Mouse (Mus musculus) lung, embryonic 14.5 days (tissue): ENCODE measurements at regions not wholly inside any gene's neighbourhood (a gene's known extent, or its start where the extent isn't known, plus 50 kb on each side); places are given as distances from the start of the nearest gene placed in this dataset.

Experiments used
- ATAC-seq: fragments of 200-750 bp; cut with Nextera tagmentation; 2 replicates; pipeline ENCODE4 v1.8.0; 2017; ENCODE audit warnings: mild to moderate bottlenecking, moderate TSS enrichment, moderate library complexity; ENCODE audit not compliant: insufficient read depth
- DNase-seq: peaks from one replicate; pipeline ENCODE4 v3.0.0-alpha.2; 2015
- H3K27ac ChIP-seq: fragments of 300-500 bp; sonication (generic); 2 replicates; pipeline ENCODE4 v1.5.1; 2014; ENCODE audit warnings: low read depth, mild to moderate bottlenecking, moderate library complexity
- H3K27me3 ChIP-seq: fragments of 300-500 bp; sonication (generic); 2 replicates; pipeline ENCODE4 v1.6.1; 2014; ENCODE audit warnings: low read length, control low read depth; ENCODE audit not compliant: insufficient read depth
- H3K36me3 ChIP-seq: fragments of 300-500 bp; sonication (generic); 2 replicates; pipeline ENCODE4 v1.6.1; 2014; ENCODE audit warnings: control low read depth; ENCODE audit not compliant: insufficient read depth
- H3K4me1 ChIP-seq: fragments of 300-500 bp; sonication (generic); 2 replicates; pipeline ENCODE4 v1.6.1; 2014; ENCODE audit warnings: antibody characterized with exemption, control low read depth; ENCODE audit not compliant: insufficient read depth
- H3K4me2 ChIP-seq: fragments of 300-500 bp; sonication (generic); 2 replicates; pipeline ENCODE4 v1.6.1; 2014; ENCODE audit warnings: mild to moderate bottlenecking
- H3K4me3 ChIP-seq: fragments of 300-500 bp; sonication (generic); 2 replicates; pipeline ENCODE4 v1.5.1; 2014; ENCODE audit warnings: low read depth, low read length
- H3K9ac ChIP-seq: fragments of 300-500 bp; sonication (generic); 2 replicates; pipeline ENCODE4 v1.6.1; 2014
- H3K9me3 ChIP-seq: fragments of 300-500 bp; sonication (generic); 2 replicates; pipeline ENCODE4 v1.6.1; 2016; ENCODE audit warnings: low read depth, low read length, control low read depth
- CTCF ChIP-seq: IDR thresholded peaks from 2 replicates; pipeline ENCODE4 v1.5.1; 2016; ENCODE audit warnings: antibody characterized with exemption, low read depth
- WGBS: fragments of 180-500 bp; shearing (Covaris S2); extraction: QIAGEN DNeasy Blood & Tissue Kit; methylation state at CpG from one replicate; pipeline ENCODE4 v1.1.7; 2014; 5-methylcytosine and 5-hydroxymethylcytosine counted together

GRCm38 (mm10) chr16:8997250-8997649, 167.3 kb downstream of the 1810013L24Rik start:
- Histone ChIP-seq H3K9me3 (no peaks in the 10 kb centered on the region), H3K36me3 (no peaks in the 10 kb centered on the region), H3K27me3 (no peaks in the 10 kb centered on the region), H3K27ac (no peak overlapping the region), H3K4me1 (no peaks in the 10 kb centered on the region), H3K9ac (no peak overlapping the region), H3K4me3 (no peak overlapping the region), H3K4me2 (no peak overlapping the region)
- 71% methylated on average over 5 of the region's 5 CpGs for WGBS
- no peak for TF ChIP-seq CTCF
- DNase-seq, result no peak
- ATAC-seq, result no peak

GRCm38 (mm10) chr16:9004012-9004411, 174.1 kb downstream of the 1810013L24Rik start:
- Histone ChIP-seq H3K36me3 (no peaks in the 10 kb centered on the region), H3K4me3 (no peak overlapping the region), H3K4me2 (no peak overlapping the region), H3K27me3 (no peaks in the 10 kb centered on the region), H3K9me3 (no peaks in the 10 kb centered on the region), H3K4me1 (no peaks in the 10 kb centered on the region), H3K9ac (no peak overlapping the region), H3K27ac (no peak overlapping the region)
- peak; percentile 60 for DNase-seq
- 35% methylated on average over 6 of the region's 6 CpGs for WGBS
- no peak for TF ChIP-seq CTCF
- ATAC-seq, result peak; percentile 58; the same call in 1 of the 2 replicates

- WGBS, result 30% methylated on average over 5 of the region's 5 CpGs
- H3K4me2 ChIP-seq, result no peak overlapping the region
- ATAC-seq, result no peak
These were observed 176.0 kb downstream of the 1810013L24Rik start for GRCm38 (mm10) chr16:9005933-9006332.

GRCm38 (mm10) chr16:9009361-9010083, 179.6 kb downstream of the 1810013L24Rik start:
- H3K9me3 ChIP-seq, result no peaks in the 10 kb centered on the region
- H3K4me3 ChIP-seq, result no peak overlapping the region
- TF ChIP-seq CTCF, result peak; percentile 96
- no peak overlapping the region for H3K4me2 ChIP-seq
- no peaks in the 10 kb centered on the region for H3K27me3 ChIP-seq
- DNase-seq (peak; percentile 92), ATAC-seq (peak; percentile 88)
- no peaks in the 10 kb centered on the region for H3K4me1 ChIP-seq
- no peaks in the 10 kb centered on the region for H3K36me3 ChIP-seq
- no peak overlapping the region for H3K27ac ChIP-seq
- 16% methylated on average over 19 of the region's 19 CpGs for whole genome bisulfite sequencing
- no peak overlapping the region for H3K9ac ChIP-seq

More at GRCm38 (mm10) chr16:9005933-9006332, 176.0 kb downstream of the 1810013L24Rik start:
- no peaks in the 10 kb centered on the region for H3K27me3 ChIP-seq
- H3K9me3 ChIP-seq, result no peaks in the 10 kb centered on the region
- H3K4me3 ChIP-seq, result no peak overlapping the region
- H3K9ac ChIP-seq, result no peak overlapping the region
- H3K27ac ChIP-seq, result no peak overlapping the region
- no peaks in the 10 kb centered on the region for H3K36me3 ChIP-seq
- DNase-seq, result no peak
- no peaks in the 10 kb centered on the region for H3K4me1 ChIP-seq
- peak; percentile 39; the same call in 1 of the 2 replicates for TF ChIP-seq CTCF

GRCm38 (mm10) chr16:9011077-9011476, 181.2 kb downstream of the 1810013L24Rik start:
- H3K36me3 ChIP-seq, result no peaks in the 10 kb centered on the region
- no peak overlapping the region for H3K4me3 ChIP-seq
- no peak overlapping the region for H3K9ac ChIP-seq
- H3K27me3 ChIP-seq, result no peaks in the 10 kb centered on the region
- H3K9me3 ChIP-seq, result no peaks in the 10 kb centered on the region
- DNase-seq (no peak), ATAC-seq (no peak)
- H3K4me2 ChIP-seq, result no peak overlapping the region
- TF ChIP-seq CTCF, result no peak
- H3K4me1 ChIP-seq, result no peaks in the 10 kb centered on the region
- 55% methylated on average over 1 of the region's 1 CpGs for WGBS
- H3K27ac ChIP-seq, result no peak overlapping the region

- Histone ChIP-seq H3K4me3 (no peak overlapping the region), H3K4me1 (no peaks in the 10 kb centered on the region), H3K36me3 (no peaks in the 10 kb centered on the region), H3K27me3 (no peaks in the 10 kb centered on the region), H3K27ac (no peak overlapping the region), H3K4me2 (no peak overlapping the region), H3K9me3 (no peaks in the 10 kb centered on the region), H3K9ac (no peak overlapping the region)
- ATAC-seq, result no peak
- WGBS, result 65% methylated on average over 4 of the region's 4 CpGs
- TF ChIP-seq CTCF, result no peak
- no peak for DNase-seq
These were observed 181.8 kb downstream of the 1810013L24Rik start for GRCm38 (mm10) chr16:9011691-9012090.

- Histone ChIP-seq H3K9ac (no peak overlapping the region), H3K9me3 (no peaks in the 10 kb centered on the region), H3K27ac (peak overlapping the region; percentile 30; the same call in 1 of the 2 replicates), H3K4me3 (peak overlapping the region; percentile 8), H3K4me2 (peak overlapping the region; percentile 41; the same call in 1 of the 2 replicates), H3K27me3 (no peaks in the 10 kb centered on the region), H3K4me1 (no peaks in the 10 kb centered on the region), H3K36me3 (no peaks in the 10 kb centered on the region)
- peak; percentile 70; the same call in 1 of the 2 replicates for ATAC-seq
- peak; percentile 27 for DNase-seq
- 56% methylated on average over 13 of the region's 13 CpGs for WGBS
- no peak for TF ChIP-seq CTCF
These were observed 186.3 kb downstream of the 1810013L24Rik start for GRCm38 (mm10) chr16:9016040-9016761.
